Mouse (Mus musculus) hindbrain, embryonic 13.5 days (tissue): ENCODE measurements at regions not wholly inside any gene's neighbourhood (a gene's known extent, or its start where the extent isn't known, plus 50 kb on each side); places are given as distances from the start of the nearest gene placed in this dataset.

Source experiments
- ATAC-seq: fragments of 200-750 bp; cut with Nextera tagmentation; 2 replicates; pipeline ENCODE4 v1.8.0; 2017; ENCODE audit warnings: moderate TSS enrichment; ENCODE audit not compliant: low FRiP score
- H3K27ac ChIP-seq: fragments of 300-500 bp; sonication (generic); 2 replicates; pipeline ENCODE4 v1.5.1; 2015; ENCODE audit warnings: inconsistent platforms, mild to moderate bottlenecking, moderate library complexity
- H3K27me3 ChIP-seq: fragments of 300-500 bp; sonication (generic); 2 replicates; pipeline ENCODE4 v1.6.1; 2015; ENCODE audit warnings: mild to moderate bottlenecking, inconsistent platforms
- H3K36me3 ChIP-seq: fragments of 300-500 bp; sonication (generic); 2 replicates; pipeline ENCODE4 v1.6.1; 2015; ENCODE audit warnings: mild to moderate bottlenecking, inconsistent platforms
- H3K4me1 ChIP-seq: fragments of 300-500 bp; sonication (generic); replicated peaks from 2 replicates; pipeline ENCODE4 v1.6.1; 2015; ENCODE audit warnings: inconsistent platforms
- H3K4me2 ChIP-seq: fragments of 300-500 bp; sonication (generic); 2 replicates; pipeline ENCODE4 v1.6.1; 2015; ENCODE audit warnings: inconsistent platforms, mild to moderate bottlenecking, moderate library complexity
- H3K4me3 ChIP-seq: fragments of 300-500 bp; sonication (generic); 2 replicates; pipeline ENCODE4 v1.5.1; 2015; ENCODE audit warnings: mild to moderate bottlenecking, inconsistent platforms
- H3K9ac ChIP-seq: fragments of 300-500 bp; sonication (generic); 2 replicates; pipeline ENCODE4 v1.6.1; 2015; ENCODE audit warnings: mild to moderate bottlenecking, inconsistent platforms
- H3K9me3 ChIP-seq: fragments of 300-500 bp; sonication (generic); 2 replicates; pipeline ENCODE4 v1.6.1; 2016; ENCODE audit warnings: inconsistent platforms
- WGBS: fragments of 180-500 bp; shearing (Covaris S2); methylation state at CpG from one replicate; pipeline ENCODE4 v1.1.7; 2015; 5-methylcytosine and 5-hydroxymethylcytosine counted together

- no peak overlapping the region for H3K4me3 ChIP-seq
- H3K27me3 ChIP-seq = no peaks in the 10 kb centered on the region
- ATAC-seq = no peak
- no peak overlapping the region for H3K27ac ChIP-seq
- 81% methylated on average over 4 of the region's 4 CpGs for WGBS
- H3K36me3 ChIP-seq = no peaks in the 10 kb centered on the region
- H3K9ac ChIP-seq = no peak overlapping the region
- H3K4me1 ChIP-seq = peaks cover 14% of the 10 kb centered on the region; the same call in 1 of the 2 replicates
- H3K4me2 ChIP-seq = no peak overlapping the region
- no peaks in the 10 kb centered on the region for H3K9me3 ChIP-seq
Observed at GRCm38 (mm10) chr10:93375771-93376170, 64.8 kb upstream of the Elk3 start.

DNA sequence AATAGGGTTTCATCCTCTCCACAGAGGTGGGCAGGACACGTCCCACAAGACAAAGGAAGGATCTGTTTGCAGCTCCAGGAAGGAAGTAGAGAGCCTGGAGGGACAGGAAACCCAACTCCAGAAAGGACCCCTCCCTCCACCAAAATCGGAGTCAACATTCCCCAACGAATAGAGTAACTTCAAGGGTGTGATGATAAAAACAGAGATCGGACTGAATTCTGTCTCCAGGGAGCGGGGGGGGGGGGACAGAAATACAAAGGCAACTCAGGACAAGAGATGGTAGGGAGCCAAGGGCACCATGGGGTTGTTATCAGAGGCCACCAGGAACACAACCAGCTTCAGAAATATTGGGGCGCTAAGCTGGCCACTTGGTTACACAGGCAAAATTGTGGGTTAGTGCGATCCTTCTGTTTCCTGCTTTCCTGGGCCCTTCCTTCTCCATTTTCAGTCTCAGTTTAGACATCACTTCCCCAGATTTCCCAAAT, 65.6 kb upstream of the Elk3 start:
- Histone ChIP-seq H3K4me1 (peaks cover 14% of the 10 kb centered on the region; the same call in 1 of the 2 replicates), H3K4me2 (no peak overlapping the region), H3K36me3 (no peaks in the 10 kb centered on the region), H3K9me3 (no peaks in the 10 kb centered on the region), H3K9ac (no peak overlapping the region), H3K4me3 (no peak overlapping the region), H3K27me3 (no peaks in the 10 kb centered on the region), H3K27ac (no peak overlapping the region)
- no peak for ATAC-seq
- 78% methylated on average over 7 of the region's 7 CpGs for WGBS

DNA sequence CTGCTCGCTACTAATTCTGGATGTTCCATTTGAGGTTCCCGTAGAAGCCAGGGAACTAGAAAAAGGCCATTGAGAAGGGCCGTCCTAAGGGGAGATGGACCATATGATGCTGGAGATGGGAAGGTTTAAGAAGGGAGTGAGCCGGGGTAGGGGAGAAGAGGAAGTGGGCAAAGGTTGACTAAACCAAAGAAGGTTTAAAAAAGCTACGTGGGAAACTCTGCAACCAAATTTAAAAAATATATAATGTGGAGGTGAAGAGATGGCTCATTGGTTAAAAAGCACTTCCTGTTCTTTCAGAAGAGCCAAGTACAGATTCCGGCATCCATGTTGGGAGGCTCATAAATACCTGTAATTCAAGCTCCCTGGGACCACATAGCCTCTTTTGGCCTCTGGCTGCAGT, 63.9 kb upstream of the Lta4h start:
- no peak overlapping the region for H3K4me3 ChIP-seq
- H3K36me3 ChIP-seq = no peaks in the 10 kb centered on the region
- no peak overlapping the region for H3K27ac ChIP-seq
- no peaks in the 10 kb centered on the region for H3K9me3 ChIP-seq
- H3K9ac ChIP-seq = no peak overlapping the region
- no peak overlapping the region for H3K4me2 ChIP-seq
- WGBS = 92% methylated on average over 6 of the region's 6 CpGs
- H3K27me3 ChIP-seq = no peaks in the 10 kb centered on the region
- H3K4me1 ChIP-seq = no peaks in the 10 kb centered on the region
- ATAC-seq = no peak

DNA sequence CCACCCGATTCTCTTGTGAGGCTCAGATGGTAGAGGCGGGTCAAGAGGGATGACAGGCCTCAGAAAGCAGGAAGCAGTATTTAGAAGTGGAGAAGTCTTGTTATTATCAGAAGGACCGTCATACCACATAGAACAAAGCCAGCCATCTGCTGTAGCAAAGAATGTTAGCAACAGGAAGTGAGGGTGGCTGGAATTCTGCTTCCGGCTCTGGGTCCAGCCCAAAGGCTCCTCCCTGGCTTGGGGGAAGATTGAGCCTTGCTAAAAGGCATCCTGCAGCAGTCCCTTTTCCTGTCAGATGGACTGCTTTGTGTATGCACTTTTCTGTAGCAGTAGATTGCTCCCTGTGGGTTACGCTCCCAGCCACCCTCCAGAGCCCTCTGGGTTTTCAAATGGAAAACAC, 61.9 kb upstream of the Lta4h start:
- Histone ChIP-seq H3K4me3 (no peak overlapping the region), H3K4me1 (no peaks in the 10 kb centered on the region), H3K36me3 (no peaks in the 10 kb centered on the region), H3K27ac (no peak overlapping the region), H3K9ac (no peak overlapping the region), H3K27me3 (no peaks in the 10 kb centered on the region), H3K9me3 (no peaks in the 10 kb centered on the region), H3K4me2 (no peak overlapping the region)
- WGBS = 70% methylated on average over 5 of the region's 5 CpGs
- no peak for ATAC-seq

GRCm38 (mm10) chr10:93393902-93394301, 59.3 kb upstream of the Lta4h start:
- no peak for ATAC-seq
- H3K4me3 ChIP-seq = no peak overlapping the region
- H3K27me3 ChIP-seq = no peaks in the 10 kb centered on the region
- H3K4me2 ChIP-seq = no peak overlapping the region
- WGBS = 83% methylated on average over 1 of the region's 1 CpGs
- H3K9ac ChIP-seq = no peak overlapping the region
- H3K27ac ChIP-seq = no peak overlapping the region
- no peaks in the 10 kb centered on the region for H3K36me3 ChIP-seq
- no peaks in the 10 kb centered on the region for H3K9me3 ChIP-seq
- H3K4me1 ChIP-seq = no peaks in the 10 kb centered on the region

DNA sequence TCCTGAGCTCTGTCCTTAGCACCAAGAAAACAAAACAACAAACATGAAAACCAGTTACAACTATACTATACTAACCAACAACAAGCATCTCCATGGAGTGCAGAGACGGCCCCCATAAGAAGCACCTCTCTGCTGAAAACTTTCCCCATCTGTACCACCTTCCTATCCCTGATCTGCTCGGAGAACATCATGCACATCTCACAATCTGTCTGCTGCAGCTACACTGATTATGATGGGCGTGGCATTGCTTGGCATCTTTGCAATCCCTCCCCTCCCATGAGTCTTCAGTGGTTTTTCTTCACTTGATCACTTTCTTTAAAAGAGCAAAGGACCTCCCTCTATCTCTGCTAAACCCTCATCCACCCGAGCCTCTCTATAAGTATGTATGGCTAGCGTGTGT, 55.5 kb upstream of the Lta4h start:
- 84% methylated on average over 5 of the region's 5 CpGs for WGBS
- no peak overlapping the region for H3K4me2 ChIP-seq
- H3K4me3 ChIP-seq = no peak overlapping the region
- ATAC-seq = no peak
- no peak overlapping the region for H3K27ac ChIP-seq
- no peaks in the 10 kb centered on the region for H3K36me3 ChIP-seq
- H3K4me1 ChIP-seq = no peaks in the 10 kb centered on the region
- no peaks in the 10 kb centered on the region for H3K9me3 ChIP-seq
- H3K27me3 ChIP-seq = no peaks in the 10 kb centered on the region
- no peak overlapping the region for H3K9ac ChIP-seq

DNA sequence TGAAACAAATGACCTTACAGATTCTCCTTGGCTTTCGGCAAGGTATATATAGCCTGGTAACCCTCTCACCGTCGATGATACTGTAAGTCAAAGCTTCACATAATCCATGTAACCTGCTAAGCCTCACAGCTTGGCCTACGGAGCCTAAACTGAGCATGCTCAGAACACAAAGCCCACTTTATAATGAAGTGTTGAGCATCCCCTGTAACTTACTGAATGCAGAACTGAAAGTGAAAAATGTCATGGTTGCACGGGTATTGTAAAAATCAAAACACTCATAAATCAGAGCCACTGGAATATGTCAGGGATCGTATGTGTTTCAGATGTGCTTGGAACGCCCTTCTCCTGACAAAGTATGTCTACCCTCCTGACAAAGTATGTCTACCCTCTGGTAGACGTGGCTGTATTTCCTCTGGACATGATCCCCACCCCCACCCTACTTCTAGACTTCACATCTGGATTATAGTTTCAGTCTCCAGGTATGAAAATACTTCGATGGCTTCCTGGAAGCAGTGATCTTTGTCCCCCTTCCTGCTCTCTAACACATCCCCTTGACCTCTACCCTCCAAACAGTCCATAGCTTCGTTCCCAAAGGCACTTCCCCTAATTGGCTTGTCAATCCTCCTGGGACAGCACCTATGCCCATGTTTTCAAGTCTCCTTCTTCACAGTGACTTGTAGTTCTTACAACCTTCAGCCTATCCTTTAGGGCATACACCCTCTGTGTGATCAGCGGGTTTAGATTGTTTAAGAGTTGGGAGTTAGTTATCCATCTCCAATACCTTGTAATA, 54.5 kb upstream of the Lta4h start:
- 85% methylated on average over 11 of the region's 11 CpGs for WGBS
- no peak overlapping the region for H3K9ac ChIP-seq

GRCm38 (mm10) chr10:93402689-93403509, 50.3 kb upstream of the Lta4h start:
- Histone ChIP-seq H3K4me1 (no peaks in the 10 kb centered on the region), H3K4me3 (no peak overlapping the region), H3K9ac (no peak overlapping the region), H3K4me2 (no peak overlapping the region), H3K36me3 (no peaks in the 10 kb centered on the region), H3K27ac (no peak overlapping the region), H3K9me3 (no peaks in the 10 kb centered on the region), H3K27me3 (no peaks in the 10 kb centered on the region)
- ATAC-seq = no peak
- 70% methylated on average over 5 of the region's 5 CpGs for WGBS

More for the DNA sequence above, 54.5 kb upstream of the Lta4h start:
- Histone ChIP-seq H3K4me1 (no peaks in the 10 kb centered on the region), H3K27ac (no peak overlapping the region), H3K36me3 (no peaks in the 10 kb centered on the region), H3K9me3 (no peaks in the 10 kb centered on the region), H3K27me3 (no peaks in the 10 kb centered on the region), H3K4me2 (no peak overlapping the region), H3K4me3 (no peak overlapping the region)
- ATAC-seq = no peak
